Mouse (Mus musculus) urinary bladder, postnatal 4 days (tissue): ENCODE measurements around the gene Abcd4.
A peak's percentile ranks its signal among the peaks of the same experiment; 100 is the strongest.

Experiments
- DNase-seq, 2 experiments: peaks; one replicate each; pipeline ENCODE4 v3.0.0; 2021 to 2022; ENCODE audit warnings: low spot score in 2 of 2

Abcd4 gene

DNA sequence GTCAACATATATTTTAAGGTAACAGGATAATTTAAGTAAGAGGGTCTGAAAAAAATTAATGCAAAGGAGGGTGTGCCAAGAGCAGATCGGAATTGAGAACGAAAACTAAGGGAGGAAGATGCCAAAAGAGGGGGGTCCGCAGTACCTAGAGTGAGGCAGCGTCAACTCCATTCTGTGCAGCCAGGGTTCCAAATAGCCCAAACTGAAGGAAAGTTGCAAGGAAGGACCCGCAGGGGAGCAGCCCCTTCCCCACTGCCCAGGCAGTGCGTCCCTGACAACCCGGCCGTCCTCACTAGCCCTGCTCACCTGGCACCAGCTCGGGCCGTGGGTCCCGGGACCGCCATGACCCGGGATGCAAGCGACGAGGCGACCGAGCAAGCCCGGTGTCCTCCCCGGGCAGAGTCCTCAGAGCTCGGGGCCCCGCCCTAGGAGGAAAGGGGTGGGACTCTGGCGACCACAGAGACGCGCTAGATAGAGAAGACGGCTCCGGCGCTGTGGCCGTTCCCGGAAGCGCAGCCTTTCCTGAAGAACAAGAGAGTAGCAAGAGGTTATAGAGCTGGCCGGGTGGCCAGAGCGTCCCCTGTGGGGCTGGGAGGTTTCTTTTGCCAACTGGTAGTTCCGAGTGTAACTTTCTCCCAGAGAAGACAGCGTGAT lies at the start of gene Abcd4:
TSS of gene Abcd4 (minus strand) at position 437 of the 654 bp plus-strand sequence.
- DNase-seq = peak; percentile 89 to 92

GRCm38 (mm10) chr12:84653912-84654311 lies 36.7 kb upstream of the Abcd4 start:
- DNase-seq = no peak

DNA sequence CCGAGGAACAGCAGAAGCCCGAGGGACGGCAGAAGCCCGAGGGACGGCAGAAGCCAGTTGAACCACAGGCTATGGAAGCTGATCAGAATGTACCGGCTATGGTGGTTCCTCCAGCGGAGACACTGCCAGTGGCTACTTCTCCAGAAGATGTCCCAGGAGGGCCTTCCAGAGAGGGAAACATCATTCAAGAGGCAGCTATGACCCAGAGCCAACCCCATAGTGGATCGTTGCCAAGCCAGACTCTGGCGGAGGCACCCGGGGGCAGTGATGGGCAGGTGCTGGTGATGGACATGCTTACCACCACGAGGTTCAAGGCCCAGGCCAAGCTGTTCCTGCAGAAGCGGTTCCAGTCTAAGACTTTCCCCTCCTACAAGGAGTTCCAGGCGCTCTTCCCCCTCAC lies 33.0 kb upstream of the Abcd4 start:
- no peak for DNase-seq

GRCm38 (mm10) chr12:84640654-84641053 lies 23.4 kb upstream of the Abcd4 start, which contains the start of gene Vrtn:
Vrtn (plus strand) TSS chr12:84641019.
- DNase-seq = no peak

- DNase-seq = no peak
Measured at GRCm38 (mm10) chr12:84640253-84640652, 23.0 kb upstream of the Abcd4 start.

DNA sequence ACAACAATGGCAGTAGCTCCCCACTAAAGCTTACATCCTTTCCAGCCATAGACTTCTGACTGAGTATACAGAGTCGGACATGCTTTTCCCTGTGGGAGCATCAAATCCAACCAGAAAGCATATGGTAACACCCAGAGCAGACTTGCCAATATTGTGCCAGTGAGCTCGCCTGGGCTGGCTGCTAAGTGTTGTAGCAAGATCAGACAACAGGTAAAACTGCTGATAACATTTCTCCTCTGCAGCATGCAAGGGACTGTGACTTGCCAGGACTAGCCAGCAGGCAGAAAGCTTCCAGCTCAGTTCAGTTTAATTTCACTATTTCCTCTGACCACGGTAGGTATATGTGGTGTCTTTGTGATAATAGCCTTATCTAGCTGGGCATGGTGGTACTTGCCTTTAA lies 14.7 kb upstream of the Abcd4 start:
- no peak for DNase-seq

- no peak for DNase-seq
Measured at GRCm38 (mm10) chr12:84625116-84625515, 7.9 kb upstream of the Abcd4 start.

DNA sequence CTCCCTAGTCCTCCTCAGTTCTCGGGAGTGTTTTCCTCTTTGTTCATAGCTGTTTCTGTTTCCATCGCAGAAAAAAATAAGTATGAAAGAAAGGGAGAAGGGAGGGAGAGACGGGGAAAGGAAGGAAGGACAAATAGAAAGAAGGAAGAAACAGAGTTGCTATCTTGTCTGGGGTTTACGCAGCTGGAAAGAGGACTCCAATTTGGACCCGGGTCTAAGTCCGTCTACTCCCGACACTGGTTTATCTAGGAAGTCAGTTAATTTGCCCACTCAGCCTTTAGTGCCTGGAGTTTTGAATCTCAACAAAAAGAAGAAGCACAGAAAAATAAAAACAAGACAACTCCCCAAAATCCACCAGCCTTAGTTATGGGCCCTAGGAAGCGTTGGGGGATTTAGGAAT lies 7.4 kb upstream of the Abcd4 start:
- DNase-seq = no peak

DNA sequence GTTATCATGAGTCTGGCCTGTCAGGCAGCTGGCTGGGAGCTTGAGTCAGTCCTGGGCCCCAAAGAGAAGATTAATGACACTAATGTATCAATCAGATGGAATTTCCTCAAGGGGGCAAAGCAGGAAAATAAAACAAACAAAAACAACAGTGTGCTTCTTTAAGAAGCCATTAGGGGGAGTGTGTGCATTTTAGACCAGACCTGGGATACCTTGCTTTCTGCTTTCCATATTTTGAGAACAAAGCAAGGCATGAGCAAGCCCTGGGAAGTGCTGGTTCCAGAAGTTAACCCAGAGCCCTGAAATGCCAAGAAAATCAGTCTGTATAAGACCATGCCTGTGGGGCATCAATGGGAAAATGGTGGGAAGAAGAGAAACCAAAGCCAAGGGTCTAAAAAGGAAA lies 3.8 kb upstream of the Abcd4 start:
- no peak for DNase-seq

DNA sequence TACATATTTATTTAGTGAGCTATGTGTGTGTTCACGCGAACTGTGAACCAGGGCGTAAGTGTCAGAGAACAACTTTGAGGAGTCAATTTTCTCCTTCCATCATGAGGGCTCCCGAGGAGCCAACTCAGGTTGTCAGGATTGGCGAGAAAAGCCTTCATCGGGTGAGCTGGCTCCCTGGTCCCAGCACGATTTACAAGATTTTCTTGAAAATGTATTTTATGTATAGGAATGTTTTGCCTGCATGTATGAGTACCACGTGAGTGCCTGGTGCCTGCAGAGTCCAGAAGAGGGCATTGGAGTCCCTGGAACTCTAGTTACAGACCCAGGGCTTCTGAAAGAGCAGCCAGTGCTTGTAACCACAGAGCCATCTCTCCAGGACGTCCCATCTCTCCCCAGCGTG lies 450 bp upstream of the Abcd4 start:
- DNase-seq = no peak

- DNase-seq = no peak
Measured at GRCm38 (mm10) chr12:84614524-84614923, 2.7 kb downstream of the Abcd4 start.

DNA sequence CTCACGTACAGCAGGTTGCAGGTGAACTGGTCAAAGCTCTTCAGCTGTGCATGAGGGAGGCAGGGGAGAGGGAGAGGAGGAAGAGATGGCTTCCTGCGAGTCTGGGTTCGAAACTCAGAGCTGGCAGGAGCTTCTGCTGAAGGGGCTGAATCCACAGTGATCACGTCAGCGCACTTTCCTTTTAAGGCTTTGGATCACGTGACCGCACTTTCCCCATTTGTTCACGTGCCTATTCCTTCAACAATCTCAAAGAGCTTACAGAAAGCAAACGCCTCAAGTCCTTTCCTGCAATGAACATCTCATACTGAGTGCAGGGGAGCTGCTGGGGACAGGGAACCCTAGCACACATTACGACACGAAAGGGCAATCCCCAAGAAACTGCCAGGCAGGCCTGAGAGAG lies 3.2 kb downstream of the Abcd4 start:
- no peak for DNase-seq

GRCm38 (mm10) chr12:84612518-84612917 lies 4.7 kb downstream of the Abcd4 start:
- DNase-seq = no peak

DNA sequence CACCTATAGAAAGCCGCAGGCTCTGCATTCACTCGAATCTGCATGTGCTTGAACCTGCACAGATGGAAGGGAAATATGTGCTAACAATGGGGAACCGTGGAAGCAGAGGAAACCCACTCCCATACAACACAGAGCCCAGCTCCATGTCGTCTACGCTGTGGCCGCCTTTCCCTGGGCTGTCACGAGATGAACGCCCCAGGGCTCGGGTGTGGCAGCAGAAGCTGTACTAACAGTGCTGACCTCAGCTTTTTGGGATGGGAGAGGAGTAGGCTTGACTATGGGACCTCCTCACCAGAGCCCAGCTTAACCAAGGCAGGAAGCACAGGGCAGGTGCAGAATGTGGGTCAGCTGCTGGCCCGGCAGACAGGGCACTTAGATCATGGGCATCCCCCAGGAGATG lies 5.5 kb downstream of the Abcd4 start:
- no peak for DNase-seq

- DNase-seq = no peak
Measured at GRCm38 (mm10) chr12:84605860-84606259, 11.4 kb downstream of the Abcd4 start.

- DNase-seq = no peak
Measured at GRCm38 (mm10) chr12:84604001-84604400, 13.2 kb downstream of the Abcd4 start.

- DNase-seq = no peak
Measured at GRCm38 (mm10) chr12:84598324-84598723, 18.9 kb downstream of the Abcd4 start.

GRCm38 (mm10) chr12:84589825-84590761 lies 27.1 kb downstream of the Abcd4 start:
- DNase-seq = peak; percentile 76 to 91

DNA sequence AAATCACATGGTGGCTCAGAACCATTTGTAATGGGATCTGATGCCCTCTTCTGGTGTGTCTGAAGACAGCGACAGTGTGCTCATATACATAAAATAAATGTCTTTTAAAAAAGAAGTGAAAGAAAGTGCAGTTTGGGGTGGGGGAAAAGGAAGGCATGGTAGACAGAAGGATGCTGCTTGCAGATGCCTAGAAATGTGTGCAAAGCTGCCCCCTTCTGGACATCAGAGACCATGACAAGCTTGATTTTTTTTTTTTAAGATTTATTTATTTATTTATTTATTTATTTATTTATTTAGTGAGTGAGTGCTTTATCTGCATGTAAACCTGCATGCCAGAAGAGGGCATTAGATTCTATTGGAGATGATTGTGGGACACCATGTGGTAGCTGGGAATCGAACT lies 35.9 kb downstream of the Abcd4 start:
- no peak for DNase-seq

- no peak for DNase-seq
Measured at GRCm38 (mm10) chr12:84578440-84578770, 38.8 kb downstream of the Abcd4 start.

GRCm38 (mm10) chr12:84577768-84578439 lies 39.3 kb downstream of the Abcd4 start:
- no peak for DNase-seq

DNA sequence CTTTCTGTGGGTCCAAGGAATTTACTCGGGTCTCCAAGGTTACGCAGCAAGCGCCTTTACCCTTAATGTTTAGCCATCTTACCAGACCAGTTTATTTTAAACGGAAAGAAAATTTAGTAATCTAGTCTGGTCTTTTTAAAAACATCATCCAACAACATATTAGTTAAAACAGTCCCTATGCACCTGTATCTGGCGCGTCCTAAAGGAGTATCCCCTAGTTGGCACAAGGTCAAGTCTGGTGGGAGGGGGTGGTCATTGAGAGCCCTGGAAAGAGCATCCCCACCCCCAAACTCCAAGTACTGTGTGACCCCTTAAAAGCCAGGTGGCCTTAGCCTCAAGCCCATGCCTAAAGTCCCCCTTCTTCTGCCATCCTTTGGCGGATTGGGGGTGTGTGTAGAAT lies 44.1 kb downstream of the Abcd4 start:
- DNase-seq = no peak

DNA sequence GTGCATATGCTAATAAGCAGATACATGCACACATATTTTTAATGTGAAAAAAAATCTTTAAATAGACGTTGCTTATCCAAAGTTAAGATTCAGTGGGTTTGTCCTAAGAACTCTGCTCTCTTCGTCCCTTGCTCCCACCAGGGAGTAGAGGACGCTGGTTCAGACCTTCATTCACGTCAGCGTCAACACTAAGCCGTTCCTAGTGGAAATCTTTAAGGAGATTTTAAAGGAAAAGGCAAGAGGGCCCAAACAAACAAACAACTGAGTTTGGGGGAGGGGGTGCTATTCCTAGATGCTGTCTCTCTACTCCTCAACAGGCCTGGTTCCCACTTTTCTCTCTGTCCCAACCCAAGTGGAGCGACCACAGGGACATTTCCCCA lies 44.9 kb downstream of the Abcd4 start:
- no peak for DNase-seq
